Mouse (Mus musculus) spleen, adult 2 months (tissue): ENCODE data around the gene Nsun2. TPM values are rescaled to one million over a fixed set of nuclear protein-coding genes. Genes with fewer than 3 reads are reported as not detected.

ENCODE experiments used
- DNase-seq, 2 experiments: peaks; one replicate each; pipeline versions ENCODE4 v3.0.0 to v3.0.0-alpha.2; 2012 to 2021; ENCODE audit warnings: low spot score in 2 of 2, low read depth in 1 of 2
- H3K27ac ChIP-seq: fragments of 200-500 bp; 2 replicates; pipeline ENCODE4 v1.5.1; 2012; ENCODE audit warnings: low read length, inconsistent platforms; ENCODE audit not compliant: insufficient read depth
- H3K27me3 ChIP-seq: fragments of 200-500 bp; 2 replicates; pipeline ENCODE4 v1.6.1; 2012; ENCODE audit warnings: mild to moderate bottlenecking, moderate library complexity, low read length, inconsistent platforms; ENCODE audit not compliant: control insufficient read depth, insufficient read depth
- H3K36me3 ChIP-seq: fragments of 200-500 bp; 2 replicates; pipeline ENCODE4 v1.6.1; 2012; ENCODE audit warnings: mild to moderate bottlenecking, low read length, inconsistent platforms; ENCODE audit not compliant: control insufficient read depth, insufficient read depth
- H3K4me1 ChIP-seq: fragments of 200-500 bp; 2 replicates; pipeline ENCODE4 v1.6.1; 2011; ENCODE audit warnings: inconsistent platforms; ENCODE audit not compliant: control insufficient read depth, insufficient read depth, insufficient read length
- H3K4me3 ChIP-seq: fragments of 200-500 bp; 2 replicates; pipeline ENCODE4 v1.5.1; 2011; ENCODE audit warnings: mild to moderate bottlenecking, inconsistent platforms; ENCODE audit not compliant: insufficient read depth, insufficient read length; ENCODE audit errors: extremely low read depth
- CTCF ChIP-seq: fragments of 200-500 bp; IDR thresholded peaks from 2 replicates; pipeline ENCODE4 v1.5.1; 2011; ENCODE audit warnings: mild to moderate bottlenecking, inconsistent platforms; ENCODE audit not compliant: insufficient read depth, insufficient read length, insufficient replicate concordance; ENCODE audit errors: extremely low read depth
- POLR2A ChIP-seq: fragments of 200-500 bp; IDR thresholded peaks from 2 replicates; pipeline ENCODE4 v1.6.1; 2011; ENCODE audit warnings: low read depth, low read length, inconsistent platforms
- WGBS: fragments of 180-500 bp; shearing (Covaris S2); methylation state at CpG from one replicate; pipeline ENCODE4 v1.1.7; 2018; 5-methylcytosine and 5-hydroxymethylcytosine counted together
- polyA plus RNA-seq: library from polyadenylated mRNA; depleted of rRNA; stranded (reverse); fragments of >200 nt; gene quantifications from 2 replicates; pipeline ENCODE4 v1.2.3, GENCODE M21; 2012; rRNA removed

Gene Nsun2
- polyA plus RNA-seq, result 38.5 and 43.2 TPM in 2 replicates

DNA sequence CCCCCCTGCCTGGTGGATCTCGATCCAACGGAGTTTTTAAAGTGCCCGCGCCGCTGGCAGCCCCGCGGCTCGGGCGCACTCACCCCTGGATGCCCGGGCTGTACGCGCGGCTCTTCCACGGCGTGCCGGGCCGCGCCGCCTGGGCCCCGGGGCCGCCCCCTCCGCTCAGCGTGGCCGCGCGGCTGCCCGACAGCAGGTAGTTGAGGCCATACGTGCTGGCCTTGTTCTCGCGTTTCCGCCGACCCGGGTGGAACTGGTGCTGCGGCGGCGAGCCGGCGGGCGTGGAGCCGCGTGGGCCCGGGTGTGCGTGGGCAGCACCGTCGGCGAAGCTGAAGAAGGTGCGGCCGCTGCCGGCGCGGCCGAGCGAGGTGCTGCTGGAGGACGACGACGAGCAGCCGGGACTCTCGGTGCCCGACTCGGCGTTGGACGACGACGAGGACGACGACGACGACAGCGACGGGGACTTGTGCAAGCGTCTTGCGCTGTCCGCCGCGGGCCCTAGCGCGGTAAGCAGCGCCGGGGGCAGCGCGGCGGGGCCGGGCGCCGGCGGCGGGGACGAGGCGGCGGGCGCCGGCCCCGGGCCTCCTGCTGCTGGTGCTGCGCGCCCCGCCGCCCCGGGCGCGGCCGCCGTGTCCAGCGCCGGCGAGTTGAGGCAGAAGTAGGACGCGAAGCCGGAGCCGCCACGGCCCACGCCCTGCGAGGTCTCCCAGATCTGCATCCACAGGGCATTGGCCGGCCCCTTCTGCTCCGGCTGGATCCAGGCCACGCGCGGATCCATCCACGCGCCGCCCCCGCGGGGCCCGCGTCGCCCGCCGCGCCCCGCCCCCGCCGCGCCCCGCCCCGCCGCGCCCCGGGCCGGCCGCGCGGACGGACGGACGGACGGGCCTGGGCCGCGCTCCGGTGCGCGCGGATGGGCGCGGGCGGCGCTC is at the start of gene Nsun2:
Gene Nsun2, plus strand, starts transcription at position 342 of the 929 bp plus-strand sequence.
- H3K36me3 ChIP-seq, result no peaks in the 10 kb centered on the region
- 8% methylated on average over 154 of the region's 155 CpGs for WGBS
- H3K4me1 ChIP-seq, result peaks cover 11% of the 10 kb centered on the region
- no peaks in the 10 kb centered on the region for H3K27me3 ChIP-seq
- peak in 1 of 2 experiments; percentile 33 for DNase-seq
- H3K4me3 ChIP-seq, result peak within 1 kb of the TSS; percentile 76
- peak within 1 kb of the TSS; percentile 61 for H3K27ac ChIP-seq
- TF ChIP-seq CTCF, result no peak

GRCm38 (mm10) chr13:69485326-69485725 is 48.2 kb upstream of the Nsun2 start:
- 10% methylated on average over 6 of the region's 6 CpGs for WGBS
- Histone ChIP-seq H3K27me3 (no peaks in the 10 kb centered on the region; the same call in 1 of the 2 replicates), H3K4me3 (no peak overlapping the region), H3K27ac (no peak overlapping the region), H3K36me3 (no peaks in the 10 kb centered on the region), H3K4me1 (no peaks in the 10 kb centered on the region)
- no peak for DNase-seq
- TF ChIP-seq POLR2A, result no peak
- peak; percentile 6; the same call in 1 of the 2 replicates for TF ChIP-seq CTCF

- Histone ChIP-seq H3K27ac (no peak overlapping the region), H3K4me3 (no peak overlapping the region), H3K36me3 (no peaks in the 10 kb centered on the region), H3K4me1 (no peaks in the 10 kb centered on the region), H3K27me3 (no peaks in the 10 kb centered on the region; the same call in 1 of the 2 replicates)
- no peak for DNase-seq
- WGBS, result 53% methylated on average over 7 of the region's 7 CpGs
- TF ChIP-seq CTCF (no peak), POLR2A (no peak)
Observed at GRCm38 (mm10) chr13:69485833-69486232, 47.7 kb upstream of the Nsun2 start.

GRCm38 (mm10) chr13:69487108-69487507 is 46.4 kb upstream of the Nsun2 start:
- H3K27me3 ChIP-seq, result no peaks in the 10 kb centered on the region; the same call in 1 of the 2 replicates
- TF ChIP-seq POLR2A (no peak), CTCF (no peak)
- H3K4me1 ChIP-seq, result no peaks in the 10 kb centered on the region
- no peak for DNase-seq
- no peak overlapping the region for H3K4me3 ChIP-seq
- no peaks in the 10 kb centered on the region for H3K36me3 ChIP-seq
- WGBS, result 85% methylated on average over 7 of the region's 7 CpGs
- no peak overlapping the region for H3K27ac ChIP-seq

DNA sequence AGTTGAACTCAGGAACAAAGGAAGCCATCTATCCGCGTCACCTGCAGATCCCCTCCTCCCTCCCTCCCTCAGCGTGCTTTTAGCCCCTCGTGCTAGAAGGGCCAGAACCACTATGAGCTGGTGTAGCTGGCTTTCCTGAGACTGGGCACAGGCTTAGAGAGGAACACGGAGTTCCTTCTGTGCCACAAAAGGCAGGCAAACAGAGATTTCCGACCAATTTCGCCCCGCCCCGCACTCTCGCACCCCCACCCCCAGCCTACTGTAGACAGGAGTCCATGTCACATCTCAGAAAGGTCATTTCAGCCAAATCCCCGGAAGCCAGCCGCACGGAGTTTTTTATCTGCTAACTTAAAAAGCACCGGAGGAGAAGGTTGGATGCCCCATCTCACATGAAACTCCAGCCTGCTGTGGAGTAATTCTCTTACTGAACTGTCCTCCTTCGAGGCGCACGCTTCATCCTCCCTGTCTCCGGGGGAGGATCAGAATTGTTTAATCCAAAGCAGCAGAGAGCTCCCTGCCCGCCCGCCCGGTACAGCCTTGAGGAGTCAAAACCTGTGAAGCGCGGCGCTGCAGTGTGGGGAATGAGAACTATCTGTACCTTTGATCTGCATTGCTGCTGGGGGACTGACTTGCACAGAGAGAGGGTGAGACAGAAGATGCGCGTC is 45.8 kb upstream of the Nsun2 start:
- Histone ChIP-seq H3K36me3 (no peaks in the 10 kb centered on the region), H3K4me1 (no peaks in the 10 kb centered on the region), H3K27ac (no peak overlapping the region), H3K27me3 (no peaks in the 10 kb centered on the region; the same call in 1 of the 2 replicates), H3K4me3 (no peak overlapping the region)
- no peak for TF ChIP-seq CTCF
- WGBS, result 5% methylated on average over 26 of the region's 26 CpGs
- DNase-seq, result no peak

GRCm38 (mm10) chr13:69488565-69489255 is 44.8 kb upstream of the Nsun2 start:
- no peak overlapping the region for H3K4me3 ChIP-seq
- no peaks in the 10 kb centered on the region for H3K36me3 ChIP-seq
- TF ChIP-seq CTCF, result no peak
- no peak for TF ChIP-seq POLR2A
- no peak for DNase-seq
- H3K27ac ChIP-seq, result no peak overlapping the region
- no peaks in the 10 kb centered on the region for H3K4me1 ChIP-seq
- whole genome bisulfite sequencing, result 45% methylated on average over 13 of the region's 13 CpGs
- no peaks in the 10 kb centered on the region; the same call in 1 of the 2 replicates for H3K27me3 ChIP-seq
